Mouse (Mus musculus): ENCODE measurements around the gene Plekha5. TPM values are rescaled to one million over a fixed set of nuclear protein-coding genes. Genes with fewer than 3 reads are reported as not detected.

Plekha5 gene
- 2.5 and 4.4 TPM in 2 replicates for polyA plus RNA-seq (2012)

DNA sequence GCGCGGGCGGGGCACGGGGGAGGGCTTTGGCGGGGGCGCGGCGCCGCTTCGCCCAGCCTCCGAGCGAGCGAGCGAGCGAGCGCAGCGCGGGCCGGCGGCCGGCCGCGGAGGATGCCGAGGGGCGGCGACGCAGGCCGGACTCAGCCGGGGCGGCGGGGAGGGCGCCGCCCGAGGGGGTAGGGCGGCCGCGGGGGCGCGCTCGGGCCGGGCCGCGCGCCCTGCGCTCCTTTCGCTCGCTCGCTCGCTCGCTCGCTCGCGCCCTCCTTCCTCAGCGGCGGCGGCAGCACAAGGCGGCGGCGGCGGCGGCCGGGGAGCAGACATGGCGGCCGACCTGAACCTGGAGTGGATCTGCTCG lies at the start of gene Plekha5:
TSS of gene Plekha5 (plus strand) at position 209 of the 355 bp plus-strand sequence.

DNA sequence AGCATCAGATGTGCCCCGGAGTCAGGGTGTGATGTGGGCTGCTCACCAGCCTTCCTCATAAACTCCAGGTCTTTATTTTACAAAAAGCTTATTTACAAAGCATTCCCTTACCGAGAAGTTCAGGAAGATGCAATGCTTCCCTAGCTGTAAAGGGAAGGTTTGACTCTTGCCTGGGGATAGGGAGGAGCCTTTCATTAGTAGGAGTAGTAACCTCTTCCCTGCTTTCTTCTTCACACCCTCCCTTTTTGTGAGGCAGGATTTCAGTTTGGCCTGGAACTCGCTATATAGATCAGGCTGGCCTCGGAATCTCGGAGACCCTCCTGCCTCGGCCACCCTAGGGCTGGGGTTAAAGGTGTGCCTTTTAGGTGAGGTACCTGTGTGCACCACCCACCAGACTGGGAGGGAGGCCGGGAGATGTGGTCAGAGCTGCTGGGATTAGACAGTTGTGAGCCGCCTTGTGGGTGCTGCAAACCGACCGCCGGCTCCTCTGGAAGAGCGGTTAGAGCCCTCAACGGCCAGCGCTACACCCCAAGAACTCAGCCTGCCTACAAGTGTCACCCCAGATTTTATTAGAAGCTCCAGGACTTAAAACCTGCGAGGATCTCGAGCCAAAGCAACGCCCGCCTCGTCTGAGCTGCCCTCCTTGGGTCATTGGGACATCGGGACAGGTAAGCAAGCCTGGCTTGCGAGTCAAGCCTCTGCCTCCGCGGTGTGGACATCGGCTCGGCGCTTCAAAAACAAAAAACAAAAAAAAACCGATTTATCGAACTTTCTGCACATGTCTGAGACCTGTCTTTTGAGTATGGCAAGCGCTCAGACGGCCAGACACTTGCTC lies 198.8 kb downstream of the Plekha5 start, which contains the start of gene Aebp2:
TSS of gene Aebp2 (plus strand) at position 273 of the 835 bp plus-strand sequence.

Other genes starting within 250 kb of the Plekha5 start
- gene Aebp2, start 198.6 kb downstream of the Plekha5 start, polyA plus RNA-seq (2012) = 26.3 and 40.7 TPM in 2 replicates